Mouse (Mus musculus) thymus, adult 2 months (tissue): Measurements from ENCODE around the gene Iqgap2. TPM values are rescaled to one million over a fixed set of nuclear protein-coding genes. Genes with fewer than 3 reads are reported as not detected.

Source experiments
- DNase-seq: peaks from one replicate; pipeline ENCODE4 v3.0.0; 2021
- H3K27ac ChIP-seq: fragments of 200-500 bp; 2 replicates; pipeline ENCODE4 v1.5.1; 2012; ENCODE audit warnings: low read length, control low read depth; ENCODE audit not compliant: control insufficient read depth, insufficient read depth
- H3K27me3 ChIP-seq: fragments of 200-500 bp; 2 replicates; pipeline ENCODE4 v1.6.1; 2012; ENCODE audit warnings: mild to moderate bottlenecking, low read length, moderate library complexity, mixed read lengths; ENCODE audit not compliant: control insufficient read depth, insufficient read depth
- H3K36me3 ChIP-seq: fragments of 200-500 bp; 2 replicates; pipeline ENCODE4 v1.6.1; 2012; ENCODE audit warnings: mild to moderate bottlenecking, low read length, moderate library complexity; ENCODE audit not compliant: control insufficient read depth, insufficient read depth
- H3K4me1 ChIP-seq: fragments of 200-500 bp; replicated peaks from 2 replicates; pipeline ENCODE4 v1.6.1; 2012; ENCODE audit warnings: low read length; ENCODE audit not compliant: control insufficient read depth, insufficient read depth
- H3K4me3 ChIP-seq: fragments of 200-500 bp; 2 replicates; pipeline ENCODE4 v1.5.1; 2012; ENCODE audit warnings: mild to moderate bottlenecking, low read length, control low read depth, moderate library complexity; ENCODE audit not compliant: control insufficient read depth, insufficient read depth
- CTCF ChIP-seq: fragments of 200-500 bp; IDR thresholded peaks from 2 replicates; pipeline ENCODE4 v1.5.1; 2012; ENCODE audit warnings: mild to moderate bottlenecking, control low read depth, low read length, moderate library complexity, borderline replicate concordance; ENCODE audit not compliant: control insufficient read depth, poor library complexity, insufficient read depth; ENCODE audit errors: extremely low read depth
- POLR2A ChIP-seq: fragments of 200-500 bp; IDR thresholded peaks from 2 replicates; pipeline ENCODE4 v1.6.1; 2012; ENCODE audit warnings: mild to moderate bottlenecking, low read length, control low read depth, moderate library complexity; ENCODE audit not compliant: control insufficient read depth, poor library complexity, insufficient read depth; ENCODE audit errors: extremely low read depth
- WGBS: fragments of 180-500 bp; shearing (Covaris S2); methylation state at CpG from one replicate; pipeline ENCODE4 v1.1.7; 2018; 5-methylcytosine and 5-hydroxymethylcytosine counted together
- polyA plus RNA-seq: library from polyadenylated mRNA; depleted of rRNA; stranded (reverse); fragments of >200 nt; gene quantifications from 2 replicates; pipeline ENCODE4 v1.2.3, GENCODE M21; 2012; rRNA removed

Gene Iqgap2
- polyA plus RNA-seq, result 4.4 and 5.4 TPM in 2 replicates

DNA sequence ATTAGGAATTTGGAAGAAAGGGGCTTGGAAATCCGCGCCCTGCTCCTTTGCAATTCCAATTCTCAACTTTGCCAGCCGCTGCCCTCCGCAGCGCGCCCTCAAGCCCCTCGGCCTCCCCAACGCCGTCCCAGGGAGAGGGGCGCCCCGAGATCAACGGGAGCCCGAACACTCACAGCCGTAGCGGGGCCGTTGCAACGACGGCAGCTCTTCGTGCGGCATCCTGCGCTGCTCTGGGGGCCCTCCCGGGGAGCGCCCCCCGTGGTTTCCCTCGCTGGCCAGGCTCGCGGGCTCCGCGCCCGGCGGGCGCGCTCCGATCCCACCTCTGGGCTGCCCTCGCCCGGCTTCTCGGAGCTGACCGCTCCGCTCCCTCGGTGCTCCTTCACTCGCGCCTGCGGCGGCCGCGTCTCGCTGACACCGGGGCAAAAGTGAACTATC, at the start of gene Iqgap2:
Iqgap2 (minus strand) TSS at position 432 of the 435 bp plus-strand sequence.
- TF ChIP-seq CTCF (no peak), POLR2A (no peak)
- Histone ChIP-seq H3K4me1 (peaks cover 25% of the 10 kb centered on the region), H3K27ac (peak within 1 kb of the TSS; percentile 88), H3K4me3 (peak within 1 kb of the TSS; percentile 76), H3K36me3 (no peaks in the 10 kb centered on the region), H3K27me3 (no peaks in the 10 kb centered on the region; the same call in 1 of the 2 replicates)
- WGBS, result 1% methylated on average over 48 of the region's 48 CpGs
- DNase-seq, result no peak

DNA sequence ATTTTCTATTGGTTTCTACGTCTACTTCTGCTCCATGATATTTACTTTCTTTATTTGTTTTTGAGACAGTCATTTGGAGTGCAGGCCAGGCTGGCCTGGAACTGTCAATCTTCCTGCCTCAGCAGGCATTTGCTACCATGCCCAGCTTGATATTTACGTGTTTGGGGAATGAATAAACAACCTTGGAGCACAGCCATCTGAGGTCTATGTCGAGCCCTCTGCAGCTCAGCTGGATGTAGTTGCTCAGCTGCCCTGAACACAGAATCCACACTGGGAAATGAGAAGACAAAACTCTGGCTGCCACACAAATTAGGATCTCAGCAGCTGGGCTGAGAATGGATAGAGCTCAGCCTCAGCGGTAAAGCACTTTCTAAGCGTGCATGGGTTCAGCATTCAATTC, 49.1 kb upstream of the Iqgap2 start:
- Histone ChIP-seq H3K4me3 (no peak overlapping the region), H3K36me3 (no peaks in the 10 kb centered on the region), H3K27ac (no peak overlapping the region), H3K4me1 (peaks cover 14% of the 10 kb centered on the region), H3K27me3 (no peaks in the 10 kb centered on the region)
- DNase-seq, result no peak
- WGBS, result 94% methylated on average over 5 of the region's 5 CpGs
- TF ChIP-seq CTCF (no peak), POLR2A (no peak)

GRCm38 (mm10) chr13:95924201-95924621, 32.5 kb upstream of the Iqgap2 start:
- WGBS, result 76% methylated on average over 2 of the region's 2 CpGs
- no peaks in the 10 kb centered on the region for H3K4me1 ChIP-seq
- H3K36me3 ChIP-seq, result no peaks in the 10 kb centered on the region
- TF ChIP-seq CTCF, result no peak
- no peak for TF ChIP-seq POLR2A
- H3K4me3 ChIP-seq, result no peak overlapping the region
- no peak overlapping the region for H3K27ac ChIP-seq
- no peak for DNase-seq
- no peaks in the 10 kb centered on the region for H3K27me3 ChIP-seq

- H3K36me3 ChIP-seq, result no peaks in the 10 kb centered on the region
- no peak overlapping the region for H3K4me3 ChIP-seq
- WGBS, result 96% methylated on average over 4 of the region's 4 CpGs
- no peaks in the 10 kb centered on the region for H3K27me3 ChIP-seq
- H3K27ac ChIP-seq, result no peak overlapping the region
- no peak for DNase-seq
- peaks cover 5% of the 10 kb centered on the region; the same call in 1 of the 2 replicates for H3K4me1 ChIP-seq
- TF ChIP-seq POLR2A (no peak), CTCF (no peak)
These were observed 30.9 kb upstream of the Iqgap2 start for GRCm38 (mm10) chr13:95922626-95923025.

GRCm38 (mm10) chr13:95918624-95919284, 27.0 kb upstream of the Iqgap2 start:
- H3K27me3 ChIP-seq, result no peaks in the 10 kb centered on the region
- no peak for DNase-seq
- 96% methylated on average over 9 of the region's 9 CpGs for WGBS
- TF ChIP-seq POLR2A (no peak), CTCF (no peak)
- H3K4me1 ChIP-seq, result peaks cover 5% of the 10 kb centered on the region; the same call in 1 of the 2 replicates
- H3K4me3 ChIP-seq, result no peak overlapping the region
- no peak overlapping the region for H3K27ac ChIP-seq
- no peaks in the 10 kb centered on the region for H3K36me3 ChIP-seq

- no peak for TF ChIP-seq CTCF
- TF ChIP-seq POLR2A, result no peak
- H3K4me3 ChIP-seq, result no peak overlapping the region
- no peaks in the 10 kb centered on the region for H3K27me3 ChIP-seq
- H3K27ac ChIP-seq, result no peak overlapping the region
- no peaks in the 10 kb centered on the region for H3K4me1 ChIP-seq
- DNase-seq, result no peak
- WGBS, result 14% methylated on average over 2 of the region's 2 CpGs
- no peaks in the 10 kb centered on the region for H3K36me3 ChIP-seq
These were observed 21.3 kb upstream of the Iqgap2 start for GRCm38 (mm10) chr13:95913046-95913406.
